Mouse (Mus musculus): ENCODE measurements at regions not wholly inside any gene's neighbourhood (a gene's known extent, or its start where the extent isn't known, plus 50 kb on each side); places are given as distances from the start of the nearest gene placed in this dataset.

- no peak for DNase-seq (ENCODE audit: extremely low read depth, low read depth)
Measured at GRCm38 (mm10) chr14:105841888-105842287, 54.7 kb downstream of the Spry2 start.

- no peak for DNase-seq (ENCODE audit: extremely low read depth, low read depth)
Measured at GRCm38 (mm10) chr14:105837533-105837932, 59.1 kb downstream of the Spry2 start.

DNA sequence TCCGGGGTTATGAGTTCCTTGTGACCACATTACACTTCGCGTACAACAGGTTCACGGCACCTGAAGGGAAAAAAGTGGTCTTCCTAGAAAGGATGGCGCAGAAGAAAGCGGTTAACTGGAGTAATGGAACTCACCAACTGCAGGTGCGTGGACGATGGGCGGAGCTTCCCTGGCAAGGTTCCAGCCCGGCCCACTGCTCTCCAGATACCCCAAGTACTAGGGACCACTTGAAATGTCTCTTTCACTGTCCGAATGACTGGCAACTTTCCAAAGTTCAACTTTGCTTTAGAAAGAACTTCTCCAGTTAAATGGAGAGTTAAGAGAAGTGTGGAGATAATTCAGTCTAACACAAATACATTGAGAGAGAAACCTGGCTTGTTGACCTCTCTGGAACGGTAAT lies 65.9 kb downstream of the Spry2 start:
- DNase-seq (ENCODE audit: extremely low read depth, low read depth), result no peak

DNA sequence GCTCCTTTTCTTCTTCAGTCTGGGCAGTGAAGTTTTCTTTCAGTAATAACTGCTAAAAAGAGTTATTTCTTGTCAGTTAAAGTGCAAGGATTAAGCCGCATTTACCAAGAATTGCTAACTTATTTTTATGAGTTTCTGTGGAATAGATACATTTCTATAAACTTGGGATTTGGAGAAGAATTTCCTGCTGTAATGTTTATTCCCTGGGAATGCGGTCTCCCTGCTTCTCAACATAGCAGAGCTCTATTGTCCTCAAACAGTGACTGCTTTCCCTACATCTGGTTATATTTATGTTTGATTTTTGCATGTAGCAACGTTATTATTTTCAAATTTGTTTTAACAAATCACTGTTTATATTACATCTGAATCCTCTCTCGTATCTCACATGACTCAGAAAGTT lies 66.3 kb downstream of the Spry2 start:
- DNase-seq (ENCODE audit: extremely low read depth, low read depth), result no peak

GRCm38 (mm10) chr14:105823129-105823528 lies 73.5 kb downstream of the Spry2 start:
- DNase-seq (ENCODE audit: extremely low read depth, low read depth), result no peak

DNA sequence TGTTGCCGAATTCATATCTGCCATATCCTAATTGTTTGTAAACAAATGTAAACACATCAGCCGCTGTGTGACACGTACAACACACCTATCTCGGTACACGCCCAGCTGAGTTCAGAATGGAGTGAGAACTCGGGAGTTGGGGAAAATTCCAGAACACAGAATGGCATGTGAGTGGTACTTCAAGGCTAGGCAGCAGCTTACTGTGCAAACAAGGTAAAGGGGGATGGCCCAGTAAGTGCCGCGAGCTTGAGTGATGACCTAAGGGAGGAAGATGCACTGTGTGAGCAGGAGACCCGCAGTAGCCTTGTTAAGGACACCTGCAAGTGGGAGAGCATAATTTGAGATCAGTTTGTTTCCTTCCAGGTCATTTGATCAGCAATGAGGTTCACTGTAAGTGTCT lies 74.0 kb downstream of the Spry2 start:
- no peak for DNase-seq (ENCODE audit: extremely low read depth, low read depth)

- no peak for DNase-seq (ENCODE audit: extremely low read depth, low read depth)
Measured at GRCm38 (mm10) chr14:105819534-105819933, 77.1 kb downstream of the Spry2 start.

- DNase-seq (ENCODE audit: extremely low read depth, low read depth), result no peak
Measured at GRCm38 (mm10) chr14:105818841-105819240, 77.8 kb downstream of the Spry2 start.

- DNase-seq (ENCODE audit: extremely low read depth, low read depth), result no peak
Measured at GRCm38 (mm10) chr14:105817481-105817880, 79.1 kb downstream of the Spry2 start.

- DNase-seq (ENCODE audit: extremely low read depth, low read depth), result no peak
Measured at GRCm38 (mm10) chr14:105815827-105816226, 80.8 kb downstream of the Spry2 start.

- DNase-seq (ENCODE audit: extremely low read depth, low read depth), result no peak
Measured at GRCm38 (mm10) chr14:105815281-105815680, 81.3 kb downstream of the Spry2 start.

DNA sequence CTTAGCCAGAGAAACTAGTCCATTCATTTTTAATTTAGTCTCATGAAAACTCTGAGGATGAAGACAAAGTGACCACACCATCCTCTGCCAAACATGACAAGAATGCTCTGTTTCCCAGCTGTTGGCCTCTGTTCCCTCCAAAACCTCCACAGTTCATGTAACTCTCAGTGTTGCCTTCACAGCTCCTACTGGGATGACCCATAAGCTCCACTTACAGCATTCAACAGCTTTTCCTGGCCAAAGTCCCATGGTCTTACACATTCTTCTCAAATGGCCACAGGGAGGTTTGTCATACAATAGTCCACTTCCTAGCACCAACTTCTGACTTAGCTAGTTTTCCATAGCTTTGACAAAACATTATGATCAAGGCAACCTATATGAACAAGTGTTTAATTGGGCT lies 83.0 kb downstream of the Spry2 start:
- no peak for DNase-seq (ENCODE audit: extremely low read depth, low read depth)

DNA sequence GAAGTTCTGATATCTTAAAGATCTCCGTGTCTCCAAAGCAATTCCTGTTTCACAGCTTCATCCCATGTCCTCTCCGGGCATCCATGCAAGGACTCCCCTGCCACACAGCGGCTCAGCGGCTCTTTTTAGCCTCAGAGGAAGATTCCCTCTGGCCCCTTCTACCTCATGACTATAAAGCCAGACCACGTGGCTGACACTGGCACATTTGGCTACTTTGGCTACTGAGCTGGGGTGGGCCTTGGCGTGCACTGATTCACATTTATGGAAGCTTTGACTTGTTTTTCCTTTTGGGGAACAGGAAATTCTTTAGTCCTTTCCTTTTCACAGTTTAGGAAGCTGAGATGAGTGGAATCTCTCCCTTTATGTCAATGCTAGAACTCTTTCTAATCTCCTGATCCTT lies 83.5 kb downstream of the Spry2 start:
- no peak for DNase-seq (ENCODE audit: extremely low read depth, low read depth)

DNA sequence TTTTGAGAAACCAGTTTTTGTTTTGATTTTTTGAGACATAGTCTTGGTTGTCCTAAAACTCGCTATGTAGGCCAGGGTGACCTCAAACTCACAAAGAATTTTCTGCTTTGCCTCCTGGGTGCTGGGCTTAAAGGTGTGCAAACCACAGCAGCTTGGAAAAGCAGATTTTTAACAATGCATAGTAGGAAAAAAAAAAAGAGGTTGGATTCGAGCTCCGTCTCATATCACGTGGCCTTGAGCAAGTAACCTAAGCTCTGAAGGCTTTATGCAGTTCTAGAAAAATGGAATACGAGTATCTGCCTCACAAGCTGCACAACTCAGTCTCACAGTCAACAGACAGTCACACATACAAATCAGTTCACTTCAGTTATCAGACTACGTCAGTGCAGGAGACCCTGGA lies 90.9 kb downstream of the Spry2 start:
- no peak for DNase-seq (ENCODE audit: extremely low read depth, low read depth)

- no peak for DNase-seq (ENCODE audit: extremely low read depth, low read depth)
Measured at GRCm38 (mm10) chr14:105805362-105805761, 91.3 kb downstream of the Spry2 start.

DNA sequence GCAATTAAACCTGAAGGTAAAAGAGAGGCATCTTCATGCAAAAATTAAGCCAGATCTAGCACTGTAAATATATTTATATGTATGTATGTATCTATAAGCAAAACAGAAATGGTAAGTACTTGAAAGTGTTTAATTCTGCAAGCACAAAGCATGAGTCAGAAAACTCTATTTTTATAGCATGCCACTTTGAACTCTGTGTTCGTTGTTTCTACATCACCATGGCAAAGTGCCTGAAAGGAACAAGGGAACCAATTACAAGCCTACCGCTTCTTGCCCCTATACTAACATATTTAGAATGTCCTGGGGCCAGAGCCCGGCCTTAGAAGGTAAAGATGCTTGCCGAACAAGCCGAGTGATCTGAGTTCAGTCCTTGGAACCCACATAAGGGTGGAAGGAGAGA lies 91.9 kb downstream of the Spry2 start:
- DNase-seq (ENCODE audit: extremely low read depth, low read depth), result no peak

- no peak for DNase-seq (ENCODE audit: extremely low read depth, low read depth)
Measured at GRCm38 (mm10) chr14:105803281-105803680, 93.3 kb downstream of the Spry2 start.

DNA sequence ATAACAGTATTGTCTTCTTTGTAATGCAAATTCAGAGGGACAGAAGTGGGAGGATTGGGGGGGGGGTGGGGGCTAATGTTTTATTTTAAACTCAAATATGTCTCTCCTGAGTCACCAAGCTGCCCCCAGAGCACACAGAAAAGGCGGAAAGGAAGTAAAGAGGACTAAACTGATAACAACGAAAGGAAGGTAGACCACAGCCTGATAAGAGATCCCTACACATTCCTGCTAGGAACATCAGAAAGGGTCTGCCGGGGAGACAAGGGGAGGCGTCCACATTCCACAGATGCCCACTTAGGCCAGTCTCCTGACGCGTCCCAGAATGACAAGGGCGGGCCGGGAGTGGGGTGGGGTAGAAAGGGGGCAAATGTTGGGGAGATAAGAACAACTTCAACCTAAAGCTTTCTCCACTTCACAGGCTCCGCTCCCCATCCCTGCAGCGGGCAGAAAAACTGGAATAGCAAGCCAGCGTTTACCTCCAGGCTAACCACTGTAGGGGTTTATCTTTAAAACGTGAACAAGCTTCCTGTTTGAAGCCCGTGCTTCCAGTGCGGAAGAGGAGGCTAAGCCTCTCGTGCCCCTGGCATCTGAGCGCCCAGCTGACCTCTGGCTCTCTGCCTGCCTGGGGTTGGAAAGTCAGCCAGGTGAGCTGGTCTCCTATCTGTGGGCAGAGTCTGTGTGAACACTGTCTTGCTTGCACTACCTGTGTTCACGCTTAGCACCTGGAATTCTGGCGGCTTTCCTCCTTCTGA lies 93.9 kb downstream of the Spry2 start:
- DNase-seq (ENCODE audit: extremely low read depth, low read depth), result no peak

DNA sequence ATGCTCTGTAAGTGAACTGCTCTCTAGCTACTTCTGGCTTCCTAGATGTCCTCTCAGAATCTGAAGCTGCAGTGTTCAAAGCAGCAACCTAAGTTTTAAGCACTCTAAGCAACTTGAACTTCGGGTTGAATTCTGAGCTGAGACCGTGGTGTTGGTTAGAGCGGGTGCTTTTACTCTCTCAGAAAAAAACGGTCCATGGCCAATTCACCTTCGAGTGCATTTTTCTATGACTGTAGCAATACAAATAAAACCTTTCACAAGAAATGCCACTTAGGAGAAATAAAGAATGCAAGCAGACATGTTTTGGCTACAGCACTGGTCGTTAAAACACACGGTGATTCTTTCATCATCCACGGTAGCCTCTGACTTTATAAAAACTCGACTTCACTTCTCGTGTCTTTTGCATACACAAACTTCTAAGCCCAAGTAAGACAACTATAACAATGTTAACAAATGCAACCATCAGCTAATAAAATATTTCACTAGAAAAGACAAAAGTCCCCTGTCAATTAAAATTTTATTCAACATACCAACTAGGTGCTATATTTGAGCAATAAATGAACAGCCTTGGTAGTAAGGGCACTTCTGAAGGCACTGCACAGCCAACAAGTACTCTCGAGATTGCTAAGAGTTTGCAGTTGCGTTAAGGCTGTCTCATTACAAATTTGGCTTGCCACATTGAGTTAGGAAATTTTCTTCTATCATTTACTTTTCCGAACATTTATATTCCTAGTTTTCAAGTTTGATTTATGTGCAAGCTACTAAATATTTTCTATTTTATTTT lies 96.3 kb downstream of the Spry2 start:
- DNase-seq (ENCODE audit: extremely low read depth, low read depth), result no peak

GRCm38 (mm10) chr14:105799401-105799861 lies 97.2 kb downstream of the Spry2 start:
- DNase-seq (ENCODE audit: extremely low read depth, low read depth), result no peak

DNA sequence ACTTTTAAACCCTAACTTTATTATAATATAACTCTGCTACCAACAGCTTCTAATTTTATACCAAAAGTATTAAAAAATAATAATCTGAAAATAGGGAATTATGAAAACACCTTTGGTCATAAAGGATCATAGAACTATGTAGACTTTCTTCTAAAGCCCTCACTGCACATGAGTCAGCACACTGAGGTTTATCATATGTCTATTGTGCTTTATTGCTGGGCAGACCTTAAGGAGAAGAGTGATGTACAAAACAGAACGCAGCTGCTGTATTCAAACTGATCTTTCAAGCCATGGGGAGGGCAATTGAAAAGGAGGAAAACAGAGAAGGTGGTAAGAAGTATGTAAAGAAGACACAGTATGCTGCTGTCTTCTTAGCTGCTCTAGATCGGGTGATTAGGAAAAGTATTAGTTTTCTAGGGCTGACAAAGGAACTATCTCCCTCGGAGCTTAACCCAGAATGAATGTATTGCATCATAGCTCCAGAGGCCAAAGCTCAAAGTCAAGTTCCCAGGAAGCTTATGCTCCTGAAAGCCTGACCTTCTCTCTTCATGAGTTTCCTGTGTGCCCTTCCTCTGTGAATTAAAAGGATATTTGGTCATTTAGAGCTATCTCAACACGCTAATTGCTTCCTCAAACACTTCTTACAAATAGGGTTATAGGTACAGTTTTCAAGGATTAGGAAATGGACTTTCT lies 103.5 kb downstream of the Spry2 start:
- no peak for DNase-seq (ENCODE audit: extremely low read depth, low read depth)

- no peak for DNase-seq (ENCODE audit: extremely low read depth, low read depth)
Measured at GRCm38 (mm10) chr14:105790441-105790840, 106.2 kb downstream of the Spry2 start.
